ENCODE assay signal across 9 mouse cellular contexts in genomic region chr7:19747420-19748218, GRCm38 (mm10). TPM values are rescaled to one million over a fixed set of nuclear protein-coding genes. Genes with fewer than 3 reads are reported as not detected.
DNase-seq lines count a peak whose midpoint lies in the region; ATAC-seq and TF ChIP-seq lines count a peak whose summit lies in the region.
"Had no signal": no experiment of that assay in that cellular context is flagged by ENCODE, and none has a peak within 500 bp of the region (broad histone marks: within the 10 kb centered on the region; RNA-seq: fewer than 3 reads in every experiment).

No protein-coding gene starts in this region.

- H3K4me3 ChIP-seq in heart, embryonic 10.5 days: peak overlapping the region; percentile 81
- H3K4me3 ChIP-seq in embryonic fibroblast, embryonic 13.5 days (ENCODE audit: insufficient read depth, low read length): peak overlapping the region; percentile 87
- H3K4me3 ChIP-seq in kidney, embryonic 14.5 days (ENCODE audit: low read length): peak overlapping the region; percentile 90
- H3K4me3 ChIP-seq in lung, postnatal 0 days (ENCODE audit: low read depth, low read length): peak overlapping the region; percentile 92

- no peaks in the 10 kb centered on the region for H3K27me3 ChIP-seq in heart, embryonic 10.5 days (ENCODE audit: insufficient read depth, poor library complexity, severe bottlenecking)
- H3K27me3 ChIP-seq in kidney, embryonic 14.5 days (ENCODE audit: control insufficient read depth, insufficient read depth, low read length): no peaks in the 10 kb centered on the region
- H3K27me3 ChIP-seq in lung, postnatal 0 days (replicated peaks; ENCODE audit: insufficient read depth, low read length): no peaks in the 10 kb centered on the region
- H3K27me3 ChIP-seq: Patski had no signal

- H3K4me1 ChIP-seq in heart, embryonic 10.5 days: peaks cover 63% of the 10 kb centered on the region
- no peaks in the 10 kb centered on the region; the same call in 1 of the 2 replicates for H3K4me1 ChIP-seq in embryonic fibroblast, embryonic 13.5 days (ENCODE audit: control insufficient read depth, insufficient read depth, low read length)
- peaks cover 51% of the 10 kb centered on the region for H3K4me1 ChIP-seq in kidney, embryonic 14.5 days (ENCODE audit: control insufficient read depth, insufficient read depth, low read length)
- peaks cover 18% of the 10 kb centered on the region; the same call in 1 of the 2 replicates for H3K4me1 ChIP-seq in lung, postnatal 0 days (ENCODE audit: insufficient read depth, low read depth, low read length)

- peak overlapping the region; percentile 93; the same call in 1 of the 2 replicates for H3K9ac ChIP-seq in kidney, embryonic 14.5 days (ENCODE audit: low read depth, low read length)
- H3K9ac ChIP-seq in lung, postnatal 0 days (replicated peaks; ENCODE audit: low read depth): peak overlapping the region; percentile 93; the same call in 1 of the 2 replicates

- peak overlapping the region; percentile 67 for H3K4me2 ChIP-seq in kidney, embryonic 14.5 days (replicated peaks; ENCODE audit: low read depth, low read length)
- H3K4me2 ChIP-seq in lung, postnatal 0 days (replicated peaks; ENCODE audit: low read depth, low read length): peak overlapping the region; percentile 81

- WGBS in heart, embryonic 10.5 days: 3% methylated on average over 25 of the region's 25 CpGs
- WGBS in kidney, embryonic 14.5 days: 3% methylated on average over 25 of the region's 25 CpGs
- WGBS in lung, postnatal 0 days: 5% methylated on average over 25 of the region's 25 CpGs

- peak; percentile 50; the same call in 1 of the 2 replicates for TF ChIP-seq EP300 in lung, postnatal 0 days (IDR thresholded peaks at IDR 0.05)

- peak; percentile 78 for DNase-seq in heart, embryonic 10.5 days (ENCODE audit: low spot score)
- no peak for DNase-seq in heart, adult 9 months (ENCODE audit: low spot score in 2 of 2)
- DNase-seq in lung, postnatal 0 days (ENCODE audit: low spot score): peak; percentile 93
- peak; percentile 49 for DNase-seq in testis, postnatal 14 days (ENCODE audit: low spot score)
- no peak for DNase-seq in layer of hippocampus, postnatal 10 days (ENCODE audit: low spot score in 2 of 2)

- H3K27ac ChIP-seq in heart, embryonic 10.5 days: peak overlapping the region; percentile 93
- peak overlapping the region; percentile 86 for H3K27ac ChIP-seq in embryonic fibroblast, embryonic 13.5 days (ENCODE audit: insufficient read depth, low read length)
- peak overlapping the region; percentile 92 for H3K27ac ChIP-seq in kidney, embryonic 14.5 days (ENCODE audit: low read depth, low read length)
- H3K27ac ChIP-seq in lung, postnatal 0 days (ENCODE audit: low read length): peak overlapping the region; percentile 96

- ATAC-seq in kidney, embryonic 14.5 days (ENCODE audit: low FRiP score, low TSS enrichment): no peak
- peak; percentile 40 for ATAC-seq in lung, postnatal 0 days
- ATAC-seq in megakaryocyte, adult 5-6 weeks (ENCODE audit: poor library complexity, severe bottlenecking): no peak

- H3K36me3 ChIP-seq in heart, embryonic 10.5 days: peaks cover 14% of the 10 kb centered on the region
- H3K36me3 ChIP-seq in kidney, embryonic 14.5 days (ENCODE audit: control insufficient read depth, insufficient read depth, low read length): peaks cover 14% of the 10 kb centered on the region
- no peaks in the 10 kb centered on the region for H3K36me3 ChIP-seq in lung, postnatal 0 days (ENCODE audit: insufficient read depth, low read length)

- no peak for TF ChIP-seq CTCF in embryonic fibroblast, embryonic 13.5 days (IDR thresholded peaks at IDR 0.05; ENCODE audit: borderline replicate concordance, insufficient read depth, low read length)
- TF ChIP-seq CTCF in lung, postnatal 0 days (IDR thresholded peaks at IDR 0.05): no peak

- no peaks in the 10 kb centered on the region for H3K9me3 ChIP-seq in heart, embryonic 10.5 days
- H3K9me3 ChIP-seq in kidney, embryonic 14.5 days (ENCODE audit: control insufficient read depth, low read length): no peaks in the 10 kb centered on the region
- no peaks in the 10 kb centered on the region for H3K9me3 ChIP-seq in lung, postnatal 0 days (ENCODE audit: low read length)

- no peak for TF ChIP-seq POLR2A in embryonic fibroblast, embryonic 13.5 days (IDR thresholded peaks at IDR 0.05; ENCODE audit: low read depth, low read length)

RNA-seq across cellular contexts. Expression of gene Nectin2, which starts 2.7 kb away (rescaled TPM):
- polyA plus RNA-seq in heart, embryonic 10.5 days (2016; fragmentation: Nextera tagmentation; extraction: Ambion mirVana): 130 and 138 TPM in 2 replicates
- polyA plus RNA-seq in embryonic fibroblast, embryonic 13.5 days (2011; ENCODE audit: insufficient read length, low read depth, missing spikeins): 39.7 and 45.3 TPM in 2 replicates
- 106 and 139 TPM in 2 replicates for polyA plus RNA-seq in kidney, embryonic 14.5 days (2014; fragmentation: Nextera tagmentation; extraction: Ambion mirVana)
- 113 and 116 TPM in 2 replicates for polyA plus RNA-seq in lung, postnatal 0 days (2015; fragmentation: Nextera tagmentation; extraction: Ambion mirVana)
- 0.51 and 0.78 TPM in 2 replicates for total RNA-seq in megakaryocyte, adult 5-6 weeks (2015)
- 0.37 and 0.66 TPM in 2 replicates for total RNA-seq in megakaryocyte, adult 5-6 weeks (2017)
- total RNA-seq in layer of hippocampus, postnatal 10 days (2021): 10 to 100 TPM; 22.2 to 22.3 TPM

RNA-seq across cellular contexts. Expression of gene Bcam, which starts 23.2 kb away (rescaled TPM):
- polyA plus RNA-seq in heart, embryonic 10.5 days (2016; fragmentation: Nextera tagmentation; extraction: Ambion mirVana): 140 and 193 TPM in 2 replicates
- polyA plus RNA-seq in embryonic fibroblast, embryonic 13.5 days (2011; ENCODE audit: insufficient read length, low read depth, missing spikeins): 2.1 and 2.5 TPM in 2 replicates
- polyA plus RNA-seq in kidney, embryonic 14.5 days (2014; fragmentation: Nextera tagmentation; extraction: Ambion mirVana): 177 and 214 TPM in 2 replicates
- 477 and 507 TPM in 2 replicates for polyA plus RNA-seq in lung, postnatal 0 days (2015; fragmentation: Nextera tagmentation; extraction: Ambion mirVana)
- total RNA-seq in megakaryocyte, adult 5-6 weeks (2015): not detected in 2 replicates
- 0.29 TPM in 1 of 2 replicates, not detected in the other for total RNA-seq in megakaryocyte, adult 5-6 weeks (2017)
- total RNA-seq in layer of hippocampus, postnatal 10 days (2021): 10 to 100 TPM in 1 of 2 experiments, 1 to 10 TPM in 1; 7.2 to 10.6 TPM

RNA-seq across cellular contexts. Expression of gene Tomm40, which starts 32.4 kb away (rescaled TPM):
- polyA plus RNA-seq in heart, embryonic 10.5 days (2016; fragmentation: Nextera tagmentation; extraction: Ambion mirVana): 237 and 260 TPM in 2 replicates
- 38.1 and 51.3 TPM in 2 replicates for polyA plus RNA-seq in embryonic fibroblast, embryonic 13.5 days (2011; ENCODE audit: insufficient read length, low read depth, missing spikeins)
- polyA plus RNA-seq in kidney, embryonic 14.5 days (2014; fragmentation: Nextera tagmentation; extraction: Ambion mirVana): 159 and 177 TPM in 2 replicates
- 60.8 and 62.4 TPM in 2 replicates for polyA plus RNA-seq in lung, postnatal 0 days (2015; fragmentation: Nextera tagmentation; extraction: Ambion mirVana)
- 17.0 and 19.6 TPM in 2 replicates for total RNA-seq in megakaryocyte, adult 5-6 weeks (2015)
- total RNA-seq in megakaryocyte, adult 5-6 weeks (2017): 8.6 and 12.6 TPM in 2 replicates
- total RNA-seq in layer of hippocampus, postnatal 10 days (2021): 100 to 1,000 TPM; 113 to 115 TPM

RNA-seq across cellular contexts. Expression of gene Apoe, which starts 48.6 kb away (rescaled TPM):
- polyA plus RNA-seq in heart, embryonic 10.5 days (2016; fragmentation: Nextera tagmentation; extraction: Ambion mirVana): 326 and 523 TPM in 2 replicates
- polyA plus RNA-seq in embryonic fibroblast, embryonic 13.5 days (2011; ENCODE audit: insufficient read length, low read depth, missing spikeins): 8.5 and 34.9 TPM in 2 replicates
- 175 and 184 TPM in 2 replicates for polyA plus RNA-seq in kidney, embryonic 14.5 days (2014; fragmentation: Nextera tagmentation; extraction: Ambion mirVana)
- polyA plus RNA-seq in lung, postnatal 0 days (2015; fragmentation: Nextera tagmentation; extraction: Ambion mirVana): 768 and 1,006 TPM in 2 replicates
- total RNA-seq in megakaryocyte, adult 5-6 weeks (2015): 104 and 106 TPM in 2 replicates
- total RNA-seq in megakaryocyte, adult 5-6 weeks (2017): 609 and 642 TPM in 2 replicates
- 1,000 to 10,000 TPM; 2,438 to 2,580 TPM for total RNA-seq in layer of hippocampus, postnatal 10 days (2021)

RNA-seq across cellular contexts. Expression of gene Cblc, which starts 49.0 kb away (rescaled TPM):
- 1.1 and 1.2 TPM in 2 replicates for polyA plus RNA-seq in heart, embryonic 10.5 days (2016; fragmentation: Nextera tagmentation; extraction: Ambion mirVana)
- not detected in 2 replicates for polyA plus RNA-seq in embryonic fibroblast, embryonic 13.5 days (2011; ENCODE audit: insufficient read length, low read depth, missing spikeins)
- polyA plus RNA-seq in kidney, embryonic 14.5 days (2014; fragmentation: Nextera tagmentation; extraction: Ambion mirVana): 4.7 and 7.3 TPM in 2 replicates
- 18.4 and 23.9 TPM in 2 replicates for polyA plus RNA-seq in lung, postnatal 0 days (2015; fragmentation: Nextera tagmentation; extraction: Ambion mirVana)
- not detected in 2 replicates for total RNA-seq in megakaryocyte, adult 5-6 weeks (2015)
- not detected in 2 replicates for total RNA-seq in megakaryocyte, adult 5-6 weeks (2017)
- not detected for total RNA-seq in layer of hippocampus, postnatal 10 days (2021)

Comparison
In these comparisons a context has a peak if more than half of its experiments do, and no peak if none do; other contexts are left out.
1. DNase-seq: peak in heart, embryonic 10.5 days (single experiment), lung, postnatal 0 days (single experiment) and testis, postnatal 14 days (single experiment); none in heart, adult 9 months (0 of 2) and layer of hippocampus, postnatal 10 days (0 of 2).
2. RNA of gene Bcam, which starts 23.2 kb away (polyA plus RNA-seq): 477 to 507 TPM in lung, postnatal 0 days, 177 to 214 TPM in kidney, embryonic 14.5 days and 140 to 193 TPM in heart, embryonic 10.5 days; 2.1 to 2.5 TPM in embryonic fibroblast, embryonic 13.5 days; every median in the first group is over 10 times any median in the second.
3. Peak in every context shown above with its lines, with median percentiles within 50 percentile points of each other: H3K27ac ChIP-seq and H3K4me3 ChIP-seq.